Mouse (Mus musculus): ENCODE measurements around the gene Rabgap1l.

DNA sequence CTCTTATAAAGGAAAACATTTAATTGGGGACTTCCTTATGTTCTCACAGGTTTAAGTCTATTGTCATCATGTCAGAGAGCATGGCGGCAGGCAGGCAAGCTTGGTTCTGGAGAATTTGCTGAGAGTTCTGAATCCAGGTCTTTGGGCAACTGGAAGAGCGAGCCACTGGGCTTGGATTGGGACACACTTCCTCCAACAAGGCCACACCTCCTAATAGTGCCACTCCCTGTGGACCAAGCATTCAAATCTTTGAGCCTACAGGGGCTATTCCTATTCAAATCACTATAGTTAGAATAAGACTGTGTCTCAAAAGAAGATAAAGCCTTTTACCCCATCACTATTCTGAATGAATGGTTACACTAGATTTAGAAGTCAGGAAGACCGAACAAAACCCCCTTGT lies 575.1 kb downstream of the Rabgap1l start:
- TF ChIP-seq CTCF (conservative IDR thresholded peaks at IDR 0.05; ENCODE audit: low read length) = no peak
- TF ChIP-seq NANOG (IDR thresholded peaks at IDR 0.05; ENCODE audit: borderline replicate concordance, low read length) = no peak
- TF ChIP-seq POU5F1 (IDR thresholded peaks at IDR 0.05; ENCODE audit: borderline replicate concordance, low read length) = no peak

Measured in E14TG2a.4 (cell line).